Mouse (Mus musculus): Measurements from ENCODE around the gene Cers6.

Cers6 gene

GRCm38 (mm10) chr2:69149154-69149553 is 287.9 kb downstream of the Cers6 start:
- intact Hi-C loops (cut with DNase I), result no loop called here

DNA sequence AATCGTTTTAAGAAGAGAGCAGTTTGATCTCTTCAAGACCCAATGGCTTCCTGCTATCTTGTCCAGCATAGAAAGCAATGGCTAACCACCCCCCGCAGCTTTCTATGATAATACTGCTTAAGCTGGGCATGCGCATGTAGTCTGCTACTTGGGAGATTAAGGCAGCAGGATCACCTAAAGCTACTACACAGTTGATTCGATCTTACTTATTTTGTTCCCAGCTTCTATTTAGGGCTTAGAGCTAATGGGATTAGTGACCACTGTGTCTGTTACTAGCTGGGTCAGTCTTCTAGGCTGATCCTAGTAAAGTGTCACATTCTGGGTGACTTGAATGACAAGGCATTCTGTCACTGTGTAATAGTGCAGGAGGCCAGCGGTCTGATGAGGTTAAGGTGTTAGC is 289.6 kb downstream of the Cers6 start:
- intact Hi-C loops (cut with DNase I), result no loop called here

GRCm38 (mm10) chr2:69155861-69156260 is 294.6 kb downstream of the Cers6 start:
- intact Hi-C loops (cut with DNase I), result no loop called here

DNA sequence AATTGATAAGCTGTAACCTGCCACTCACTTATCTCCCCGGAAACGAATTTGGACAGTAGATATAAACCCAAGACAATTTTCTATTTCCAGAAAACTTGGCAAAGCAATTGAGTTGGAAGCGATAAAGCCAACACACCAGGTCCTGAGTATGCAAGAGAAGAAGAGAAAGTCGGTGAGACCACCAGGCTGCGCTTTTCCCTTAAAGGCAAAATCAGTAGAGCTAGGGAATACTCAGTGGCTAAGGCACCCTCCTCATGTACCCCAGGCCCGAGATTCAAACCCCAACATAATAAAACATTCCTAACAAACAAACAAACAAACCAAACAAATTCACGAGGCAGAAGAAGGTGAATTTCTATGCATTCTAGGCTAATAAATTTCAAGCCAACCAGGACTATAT is 295.0 kb downstream of the Cers6 start:
- intact Hi-C loops (cut with DNase I), result no loop called here

DNA sequence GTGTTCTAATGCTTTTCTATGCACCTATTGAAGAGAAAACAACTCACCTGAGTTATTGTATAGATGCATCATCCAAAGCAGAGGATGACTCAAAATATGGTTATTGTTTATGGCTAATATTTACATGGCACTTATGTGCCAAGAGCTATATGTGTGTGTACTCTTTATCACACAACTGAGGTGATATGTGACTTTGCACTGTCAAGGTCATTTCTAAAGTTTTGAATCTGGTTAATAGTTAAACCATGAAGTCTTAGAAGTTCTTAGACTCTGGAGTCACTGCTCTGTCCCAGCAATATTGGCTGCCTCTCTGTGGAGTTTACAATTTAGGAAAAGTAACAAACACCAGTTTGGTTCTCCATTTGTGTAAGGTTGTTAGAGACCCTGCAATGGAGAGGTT is 297.7 kb downstream of the Cers6 start:
- intact Hi-C loops (cut with DNase I), result no loop called here

Measured in adrenal gland (tissue).